Mouse (Mus musculus) fat pad, adult 2 months (tissue): ENCODE measurements at regions not wholly inside any gene's neighbourhood (a gene's known extent, or its start where the extent isn't known, plus 50 kb on each side); places are given as distances from the start of the nearest gene placed in this dataset.
"Not testable (repeated sequence)": the region's sequence is repeated elsewhere in the genome, so short reads cannot be mapped to it uniquely, and the experiment has no call there.

Source experiments
- DNase-seq: peaks from one replicate; pipeline ENCODE4 v3.0.0-alpha.2; 2011; ENCODE audit warnings: low read depth, low spot score; ENCODE audit errors: extremely low read depth

GRCm38 (mm10) chr11:22573166-22573565 lies 61.3 kb downstream of the Tmem17 start:
- no peak for DNase-seq

DNA sequence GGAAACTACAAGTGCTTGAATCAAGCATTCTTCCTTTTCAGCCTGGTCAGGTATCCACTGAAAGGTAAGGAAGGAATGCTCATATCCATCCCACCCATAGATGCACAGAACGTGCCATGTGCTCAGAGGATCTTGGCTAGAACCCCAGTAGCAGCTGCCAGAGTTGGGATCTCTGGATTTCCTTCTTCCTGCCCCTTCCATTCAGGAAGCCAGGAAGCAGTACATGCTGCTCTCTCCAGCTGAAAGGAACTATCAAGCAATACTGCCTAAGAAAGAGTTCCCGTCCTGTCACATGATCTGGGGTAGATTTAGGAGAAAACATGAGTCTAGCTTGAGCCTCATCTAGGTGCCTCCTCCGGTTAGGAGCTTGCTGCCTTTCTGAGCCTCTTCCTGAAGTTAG lies 61.9 kb downstream of the Tmem17 start:
- no peak for DNase-seq

GRCm38 (mm10) chr11:22574506-22574905 lies 62.6 kb downstream of the Tmem17 start:
- DNase-seq: no peak

GRCm38 (mm10) chr11:22584100-22584487 lies 72.2 kb downstream of the Tmem17 start:
- DNase-seq: no peak

- no peak for DNase-seq
These were observed 72.7 kb downstream of the Tmem17 start for GRCm38 (mm10) chr11:22584488-22585158.

DNA sequence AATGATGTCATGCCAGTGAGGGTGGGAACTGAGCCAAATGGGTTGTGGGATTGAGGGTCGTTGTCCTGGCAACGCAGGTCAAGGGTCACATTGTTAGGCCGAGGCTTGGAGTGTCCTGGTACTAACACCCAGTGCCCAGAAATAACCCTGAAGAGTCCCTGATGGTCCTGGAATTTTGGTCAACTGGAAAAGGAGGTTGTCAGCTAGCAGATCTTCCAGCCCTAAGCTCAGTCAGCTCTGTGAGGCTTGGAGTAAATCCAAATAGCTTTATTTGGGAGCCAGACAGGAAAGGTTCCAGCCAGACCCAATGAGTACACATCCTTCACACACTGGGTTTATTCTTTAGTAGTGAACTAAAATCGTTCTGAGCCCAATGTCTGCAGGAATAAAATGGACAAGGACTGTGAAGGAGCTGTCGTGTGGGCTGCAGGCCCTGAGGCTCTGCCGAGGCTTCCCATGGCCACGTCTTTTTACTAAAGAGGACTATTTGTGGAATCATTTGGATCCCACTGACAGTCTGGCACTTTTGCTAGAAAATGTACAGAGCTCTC lies 75.9 kb downstream of the Tmem17 start:
- DNase-seq: no peak

DNA sequence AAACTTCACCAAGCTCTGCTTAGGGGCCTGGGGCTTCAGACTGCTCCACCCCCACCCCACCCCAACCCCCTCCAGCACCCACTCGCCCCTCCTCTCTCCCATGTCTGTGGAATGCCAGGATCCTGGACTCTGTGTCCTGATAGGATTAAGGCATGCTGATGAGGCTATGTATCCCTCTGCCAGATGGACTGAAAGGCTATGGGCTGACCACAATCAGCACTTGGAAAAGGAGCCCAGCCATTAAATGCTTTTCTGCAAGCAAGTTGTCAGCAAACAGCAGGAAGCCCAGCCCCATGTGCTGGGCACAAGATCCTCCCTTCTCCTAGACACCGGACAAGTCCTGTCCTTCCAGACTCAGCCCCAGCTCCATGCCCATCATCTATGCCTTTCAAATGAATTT lies 76.7 kb downstream of the Tmem17 start:
- DNase-seq: no peak

- no peak for DNase-seq
These were observed 78.0 kb downstream of the Tmem17 start for GRCm38 (mm10) chr11:22589901-22590300.

- not testable (repeated sequence) for DNase-seq
These were observed 79.2 kb downstream of the Tmem17 start for GRCm38 (mm10) chr11:22591050-22591449.

DNA sequence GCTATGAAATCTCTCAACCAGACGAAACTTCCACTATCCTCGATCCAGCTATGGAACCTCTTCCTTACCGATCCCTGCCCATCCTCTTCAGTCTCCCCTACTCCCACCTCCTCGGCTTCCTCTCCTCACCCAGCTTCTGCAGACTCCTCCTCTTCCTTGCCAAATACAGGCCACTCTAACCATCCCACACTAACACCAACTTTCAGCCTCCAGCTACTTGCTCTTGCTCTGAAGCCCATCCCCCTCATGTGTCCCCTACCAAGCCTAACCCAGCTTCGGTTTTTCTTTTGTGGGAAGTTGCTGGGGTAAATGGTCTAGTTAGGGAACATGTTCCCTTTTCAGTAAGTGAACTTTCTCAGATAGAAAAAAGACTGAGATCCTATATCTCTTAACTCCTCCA lies 80.8 kb downstream of the Tmem17 start:
- DNase-seq: no peak

GRCm38 (mm10) chr11:22596076-22596804 lies 84.4 kb downstream of the Tmem17 start:
- DNase-seq: no peak

DNA sequence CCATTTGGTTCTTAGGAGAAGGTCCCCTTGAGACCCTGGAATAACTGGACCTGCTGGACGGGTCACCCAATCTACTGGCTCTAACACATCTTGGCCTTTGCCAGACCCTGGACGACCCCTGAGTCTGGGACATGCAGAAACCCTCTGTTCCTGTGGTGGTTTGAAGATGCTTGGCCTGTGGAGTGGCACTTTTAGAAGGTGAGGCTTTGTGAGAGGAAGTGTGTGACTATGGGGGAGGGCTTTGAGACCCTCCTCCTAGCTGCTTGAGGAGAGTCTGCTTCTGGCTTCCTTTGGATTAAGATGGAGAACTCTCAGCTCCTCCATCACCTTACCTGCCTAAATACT lies 84.9 kb downstream of the Tmem17 start:
- DNase-seq: no peak

- no peak for DNase-seq
These were observed 88.5 kb downstream of the Tmem17 start for GRCm38 (mm10) chr11:22600370-22600769.

DNA sequence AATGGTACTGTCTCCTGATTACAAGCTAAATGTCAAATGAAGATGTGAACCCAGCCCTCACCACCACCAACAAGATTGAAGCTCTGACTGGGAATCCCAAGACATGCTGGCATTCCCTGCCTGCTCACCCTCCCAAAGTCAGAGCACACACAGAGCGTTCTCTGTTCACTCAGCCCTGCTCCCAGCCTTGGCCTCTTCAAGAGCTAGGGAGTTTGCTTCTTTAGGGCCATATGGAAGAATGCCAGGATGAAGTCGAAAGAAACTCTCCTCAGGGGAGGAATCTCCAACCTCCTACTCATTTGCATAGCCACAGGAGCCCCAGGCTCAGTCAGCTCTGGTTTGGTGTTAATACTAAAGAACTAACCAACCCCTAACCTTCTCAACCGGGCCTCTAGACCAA lies 90.1 kb downstream of the Tmem17 start:
- DNase-seq: no peak

DNA sequence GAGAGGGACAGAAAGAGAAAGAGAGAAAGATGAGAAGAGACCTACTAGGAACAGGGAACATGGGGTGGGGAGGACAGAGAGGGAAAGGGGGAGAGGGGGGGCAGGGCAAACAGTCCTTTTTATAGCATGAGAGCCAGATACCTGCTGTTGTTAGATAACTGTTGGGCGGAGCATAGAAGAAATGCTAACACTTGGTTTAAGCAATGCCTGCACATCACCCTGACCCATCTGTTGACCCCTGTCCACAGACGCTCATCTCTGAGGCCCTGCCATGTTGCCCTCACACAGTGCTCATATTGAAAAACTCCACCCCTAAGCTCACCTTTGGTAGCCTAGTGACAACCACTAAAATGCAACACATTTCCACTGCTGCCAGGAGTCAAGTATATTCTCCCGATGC lies 90.7 kb downstream of the Tmem17 start:
- no peak for DNase-seq

GRCm38 (mm10) chr11:22603397-22603796 lies 91.5 kb downstream of the Tmem17 start:
- DNase-seq: no peak

- DNase-seq: no peak
These were observed 94.5 kb downstream of the Tmem17 start for GRCm38 (mm10) chr11:22606380-22606779.

DNA sequence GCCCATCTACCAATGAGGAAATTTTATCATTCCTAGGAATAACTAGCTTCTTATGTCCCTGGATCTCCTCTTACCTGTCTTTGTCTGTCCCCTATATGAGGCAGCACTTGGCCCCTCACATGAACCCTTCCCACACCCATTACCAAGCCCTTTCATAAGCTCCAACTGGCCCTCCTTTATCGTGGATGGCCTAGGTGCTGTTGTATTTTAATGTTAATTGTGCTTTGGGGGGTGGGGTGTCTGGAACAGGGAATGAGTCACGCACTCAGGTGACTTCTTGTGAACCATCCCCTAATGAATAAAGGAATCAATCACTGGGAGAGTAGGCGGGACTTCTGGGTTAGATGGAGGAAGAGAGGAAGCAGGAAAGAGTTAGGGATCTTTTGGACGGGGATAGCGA lies 95.8 kb downstream of the Tmem17 start:
- DNase-seq: no peak

GRCm38 (mm10) chr11:22608945-22609344 lies 97.1 kb downstream of the Tmem17 start:
- DNase-seq: no peak

- no peak for DNase-seq
These were observed 98.7 kb downstream of the Tmem17 start for GRCm38 (mm10) chr11:22610433-22611101.

DNA sequence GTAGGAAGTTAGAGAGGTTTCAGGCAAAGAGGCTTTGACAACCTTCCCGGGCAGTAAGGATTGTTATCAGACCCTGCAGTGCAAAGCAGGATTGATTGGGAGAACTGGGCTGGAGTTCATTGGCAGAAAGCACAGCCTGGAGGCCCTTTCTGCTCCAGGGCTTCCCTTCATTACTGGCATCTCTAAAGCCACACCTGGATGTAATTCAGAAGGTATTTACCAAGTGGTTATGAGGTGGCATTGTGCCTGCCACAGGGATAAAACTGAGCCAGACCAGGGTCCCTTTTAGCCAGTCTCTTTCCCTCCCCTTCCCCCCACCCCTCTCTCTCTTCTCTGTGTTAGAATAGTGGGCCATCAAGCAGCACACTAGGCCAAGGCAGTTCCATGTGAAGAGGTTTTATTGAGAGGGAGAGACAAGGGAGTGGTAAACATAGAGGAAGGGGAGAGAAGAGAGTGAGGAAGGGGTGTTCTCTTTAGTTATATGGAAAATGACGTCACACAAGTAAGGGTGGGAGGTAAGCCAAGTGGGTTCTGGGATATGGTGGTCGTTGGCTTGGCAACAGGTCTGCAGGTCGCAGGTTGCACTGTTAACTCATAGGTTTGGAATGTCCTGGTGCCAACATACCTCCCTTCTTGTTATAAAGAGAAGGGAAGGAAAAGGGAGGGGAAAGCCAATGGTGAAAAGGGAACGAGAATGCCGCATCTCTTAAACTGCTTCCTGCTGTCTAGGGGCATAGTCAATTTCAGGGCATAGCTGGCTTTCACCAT lies 99.4 kb downstream of the Tmem17 start:
- no peak for DNase-seq
